25 mouse cellular contexts compared by ENCODE assay signal in genomic region chr12:46393769-46394168, GRCm38 (mm10).
"Had no signal": no experiment of that assay in that cellular context is flagged by ENCODE, and none has a peak within 500 bp of the region (broad histone marks: within the 10 kb centered on the region; RNA-seq: fewer than 3 reads in every experiment).

No protein-coding gene starts in this region.

- H3K4me3 ChIP-seq: heart, adult 2 months; heart, embryonic 13.5 days; heart, embryonic 15.5 days; hindbrain, embryonic 13.5 days; hindbrain, embryonic 15.5 days; kidney, embryonic 15.5 days; limb, embryonic 13.5 days; limb, embryonic 15.5 days had no signal

- H3K4me2 ChIP-seq: heart, embryonic 11.5 days; heart, embryonic 13.5 days; heart, embryonic 15.5 days; hindbrain, embryonic 13.5 days; hindbrain, embryonic 15.5 days; kidney, embryonic 15.5 days; limb, embryonic 13.5 days; limb, embryonic 15.5 days had no signal

- H3K27ac ChIP-seq: heart, adult 2 months; heart, embryonic 13.5 days; heart, embryonic 15.5 days; hindbrain, embryonic 13.5 days; hindbrain, embryonic 15.5 days; hindbrain, postnatal 0 days; kidney, embryonic 15.5 days; kidney, postnatal 0 days; limb, embryonic 13.5 days; limb, embryonic 15.5 days had no signal

- H3K36me3 ChIP-seq: heart, embryonic 13.5 days; heart, embryonic 15.5 days; hindbrain, embryonic 13.5 days; hindbrain, embryonic 15.5 days; kidney, embryonic 15.5 days; limb, embryonic 13.5 days; limb, embryonic 15.5 days had no signal

- H3K9ac ChIP-seq: heart, embryonic 13.5 days; heart, embryonic 15.5 days; hindbrain, embryonic 13.5 days; hindbrain, embryonic 15.5 days; kidney, embryonic 15.5 days; limb, embryonic 13.5 days; limb, embryonic 15.5 days had no signal

- H3K4me1 ChIP-seq: heart, embryonic 15.5 days; kidney, embryonic 15.5 days; limb, embryonic 13.5 days; limb, embryonic 15.5 days had no signal

- ATAC-seq: hindbrain, postnatal 0 days; intestine, embryonic 16.5 days had no signal

- H3K9me3 ChIP-seq: heart, embryonic 13.5 days; heart, embryonic 15.5 days; hindbrain, embryonic 13.5 days; hindbrain, embryonic 15.5 days; kidney, embryonic 15.5 days; limb, embryonic 13.5 days; limb, embryonic 15.5 days had no signal

- H3K27me3 ChIP-seq: heart, embryonic 15.5 days; hindbrain, embryonic 13.5 days; hindbrain, embryonic 15.5 days had no signal

- DNase-seq: gastrocnemius, postnatal 14 days; gastrocnemius, postnatal 36 days; heart, adult 11 months; heart, adult 2 months; heart, postnatal 14 days; heart, postnatal 36 days; kidney, adult 11 months; kidney, adult 2 months; kidney, adult 9 months; kidney, postnatal 14 days; kidney, postnatal 36 days; layer of hippocampus, adult 9-11 months; layer of hippocampus, postnatal 36 days; left cerebral cortex, postnatal 4 days had no signal
